Mouse (Mus musculus) cerebellum, postnatal 14 days (tissue): ENCODE data around the gene Hoxa5.
A peak's percentile ranks its signal among the peaks of the same experiment; 100 is the strongest.

Experiments used
- DNase-seq, 2 experiments: peaks; one replicate each; pipeline ENCODE4 v3.0.0; 2021; ENCODE audit warnings: mixed read lengths in 2 of 2

Gene Hoxa5

DNA sequence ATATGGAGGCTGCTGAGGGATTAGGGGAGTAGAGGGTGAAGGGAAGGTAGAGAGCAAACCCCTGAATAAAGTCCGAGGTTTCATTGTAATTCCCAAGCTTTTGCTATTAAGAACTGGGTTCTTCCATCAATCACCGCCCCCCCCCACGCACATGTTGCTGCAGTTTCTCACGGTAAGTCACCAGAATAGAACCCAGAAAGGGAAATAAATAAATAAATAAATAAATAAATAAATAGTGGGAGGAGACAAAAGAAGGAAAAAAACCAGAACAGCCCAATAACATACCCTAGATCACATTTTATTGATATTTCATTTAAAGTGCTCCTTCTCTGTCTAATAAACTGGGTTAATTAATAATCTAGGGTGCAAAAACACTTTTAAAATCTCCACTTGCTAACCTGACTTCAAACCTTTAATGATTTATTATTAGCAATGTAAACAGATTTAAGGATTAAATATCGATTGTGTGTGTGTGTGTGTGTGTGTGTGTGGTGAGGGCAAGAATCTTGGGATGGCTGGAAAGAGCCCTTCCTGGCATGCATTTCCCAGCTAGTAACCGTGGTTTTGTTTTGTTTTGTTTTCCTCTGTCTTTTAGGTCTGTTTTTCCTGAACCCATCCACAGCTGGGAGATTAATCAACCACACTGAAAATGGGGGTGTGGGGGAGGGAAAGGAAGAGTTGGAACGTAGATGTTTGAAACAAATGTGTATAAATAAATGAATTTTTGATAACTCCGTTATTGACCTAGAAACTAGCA is 42.9 kb downstream of the Hoxa5 start:
- peak in 1 of 2 experiments; percentile 41 for DNase-seq

DNA sequence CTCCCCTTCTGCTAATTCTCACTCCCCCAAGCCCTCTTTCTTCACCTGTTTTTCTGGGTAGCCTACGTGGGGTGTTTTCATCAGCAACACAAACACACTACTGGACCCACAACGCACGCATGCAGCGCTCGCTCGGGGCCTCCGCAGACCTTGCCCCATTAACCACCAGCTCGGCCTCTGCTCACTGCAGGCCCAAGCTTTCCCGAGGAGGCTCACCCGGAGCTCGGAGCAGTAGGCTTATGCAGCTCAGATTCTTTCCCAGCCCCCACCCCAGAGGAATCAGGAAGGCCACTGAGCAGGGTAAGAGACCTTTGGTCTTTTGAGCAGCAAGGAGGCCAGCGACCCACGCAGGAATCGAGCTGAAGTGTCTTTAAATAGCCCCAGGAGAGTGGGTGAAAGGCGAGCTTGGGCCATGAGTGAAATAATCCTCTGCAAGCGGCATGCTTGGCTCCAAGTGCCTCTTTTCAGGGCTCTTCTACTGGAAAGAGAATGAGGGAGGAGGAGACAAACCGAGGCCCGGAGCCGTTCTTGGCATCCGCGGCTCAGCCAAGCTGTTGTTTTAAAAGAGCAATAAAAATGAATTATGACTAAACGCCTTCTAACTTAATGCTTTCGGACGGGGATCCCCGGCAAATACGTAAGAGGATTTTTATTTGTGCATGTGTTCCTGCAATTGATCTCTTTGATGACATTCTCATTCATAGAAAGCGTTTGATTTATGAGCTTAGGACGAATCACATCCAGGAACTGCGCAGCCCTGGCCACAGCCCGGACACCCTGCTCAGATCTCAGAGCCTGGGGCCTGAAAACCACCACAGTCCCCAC is 43.7 kb downstream of the Hoxa5 start:
- peak in 1 of 2 experiments; percentile 30 for DNase-seq

DNA sequence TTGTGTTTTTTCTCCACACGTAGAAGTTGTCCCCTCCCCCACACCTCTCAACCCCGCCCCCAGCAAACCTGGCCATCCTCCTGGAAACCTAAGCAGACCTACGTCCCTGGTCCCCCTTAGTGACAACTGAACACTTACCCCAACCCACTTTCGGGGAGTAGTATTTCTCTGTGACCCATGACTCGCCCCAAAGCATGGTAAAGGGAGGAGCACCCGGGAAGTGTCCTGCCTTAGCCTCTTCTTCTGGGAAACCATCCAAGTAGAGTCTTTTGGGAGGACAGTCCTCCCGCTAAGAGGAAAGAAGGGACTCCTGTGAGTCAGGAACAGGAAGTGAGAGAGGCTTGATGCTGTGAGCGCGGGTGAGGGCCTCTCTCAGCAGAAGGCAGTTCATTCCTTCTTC is 44.4 kb downstream of the Hoxa5 start:
- DNase-seq, result no peak

DNA sequence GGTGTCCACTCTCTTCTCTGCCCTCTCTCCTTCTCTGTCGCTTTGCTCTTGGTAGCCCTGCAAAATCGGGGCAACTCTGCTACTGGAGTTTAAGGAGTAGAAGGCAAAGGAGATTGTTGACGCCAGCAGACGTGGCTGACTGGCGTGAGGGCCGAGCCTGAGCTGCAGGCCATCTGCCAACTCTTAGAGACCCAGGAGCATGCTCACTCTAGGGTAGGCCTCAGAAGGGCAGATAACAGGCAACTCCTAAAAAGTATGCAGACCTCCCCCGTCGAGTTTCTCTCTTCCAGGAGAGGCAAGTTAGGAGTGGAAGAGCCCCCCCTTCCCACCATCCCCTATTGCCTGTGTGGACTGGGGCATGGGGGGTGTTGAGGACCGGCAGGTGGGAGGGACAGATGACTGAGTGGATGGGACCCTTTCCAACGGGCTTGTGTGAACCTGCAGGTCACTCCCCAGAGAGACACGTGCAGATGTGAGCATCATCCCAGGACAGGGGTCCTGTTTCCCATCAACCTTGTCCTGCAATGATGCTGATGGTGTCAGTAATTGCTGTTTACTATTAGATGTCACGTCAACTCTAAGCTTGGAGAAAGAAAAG is 45.1 kb downstream of the Hoxa5 start:
- DNase-seq, result no peak

DNA sequence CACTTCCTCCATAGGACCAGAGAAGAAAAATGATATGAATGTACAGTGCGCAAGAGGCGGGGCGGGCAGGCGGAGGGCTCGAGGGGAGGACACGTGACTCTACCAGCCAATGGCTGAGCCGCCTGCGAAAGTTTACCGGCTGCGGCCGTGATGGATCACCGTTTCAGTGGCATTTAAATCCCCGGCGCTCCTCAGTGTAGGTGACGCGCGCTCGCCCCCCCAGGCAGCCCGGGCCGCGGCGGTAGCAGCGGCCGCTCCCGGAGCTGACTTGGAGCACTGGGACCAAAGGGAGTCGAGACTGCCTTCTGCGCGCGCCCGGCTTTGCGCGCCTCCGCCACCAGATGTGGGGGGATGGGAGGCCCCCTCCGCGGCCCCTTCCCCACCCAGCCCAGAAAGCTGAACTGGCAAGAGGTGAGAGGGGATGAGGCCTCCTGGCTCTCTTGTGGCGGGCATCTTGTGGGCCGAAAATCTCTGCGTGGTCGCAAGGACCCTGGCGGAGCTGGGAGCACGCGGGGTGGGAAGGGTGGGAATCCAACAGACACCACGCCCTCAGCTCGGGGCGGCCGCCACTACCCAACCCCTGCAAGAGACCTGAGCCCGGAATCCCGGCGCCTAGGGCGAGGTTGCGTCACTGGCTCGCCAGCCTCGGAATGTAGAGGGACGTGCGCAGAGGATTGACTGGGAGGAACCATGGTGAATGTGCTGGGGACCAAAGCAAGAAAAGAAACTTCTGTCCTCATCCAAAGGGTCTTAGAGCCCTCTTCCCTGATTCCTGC is 45.9 kb downstream of the Hoxa5 start, which contains the start of gene Hoxa1:
Gene Hoxa1 (minus strand): TSS at position 42 of the 776 bp plus-strand sequence.
- peak; percentile 50 to 51 for DNase-seq

DNA sequence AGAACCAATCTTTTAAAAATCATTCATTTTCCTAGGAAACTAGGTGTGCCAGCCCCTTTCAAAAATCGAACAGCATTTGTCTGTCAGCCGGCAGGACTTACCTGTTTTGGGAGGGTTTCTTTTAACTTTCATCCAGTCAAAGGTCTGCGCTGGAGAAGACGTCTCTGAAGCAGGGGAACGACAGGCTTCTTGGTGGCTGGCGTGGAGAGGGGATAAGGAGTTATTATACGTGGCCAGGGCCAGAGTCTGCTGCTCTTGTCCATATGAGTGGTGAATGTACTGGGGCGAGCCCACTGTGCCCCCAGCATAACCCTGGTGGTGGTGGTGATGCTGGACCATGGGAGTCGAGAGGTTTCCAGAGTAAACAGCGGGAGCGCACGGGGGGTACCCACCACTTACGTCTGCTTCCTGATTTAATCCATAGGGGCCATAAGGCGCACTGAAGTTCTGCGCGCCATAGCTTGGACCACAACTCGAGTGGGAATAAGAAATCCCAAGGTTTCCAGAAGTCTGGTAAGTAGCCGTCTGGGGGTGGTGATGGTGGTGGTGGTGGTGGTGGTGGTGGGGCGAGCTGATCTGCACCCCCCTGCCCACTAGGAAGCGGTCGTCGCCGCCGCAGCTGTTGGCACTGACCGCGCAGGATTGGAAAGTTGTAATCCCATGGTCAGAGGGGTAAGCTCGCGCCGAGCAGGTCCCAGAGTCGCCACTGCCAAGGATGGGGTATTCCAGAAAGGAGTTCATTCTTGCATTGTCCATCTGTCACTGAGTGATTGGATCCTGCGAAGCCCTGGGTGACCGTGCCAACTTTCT is 46.7 kb downstream of the Hoxa5 start:
- DNase-seq, result peak in 1 of 2 experiments; percentile 3

DNA sequence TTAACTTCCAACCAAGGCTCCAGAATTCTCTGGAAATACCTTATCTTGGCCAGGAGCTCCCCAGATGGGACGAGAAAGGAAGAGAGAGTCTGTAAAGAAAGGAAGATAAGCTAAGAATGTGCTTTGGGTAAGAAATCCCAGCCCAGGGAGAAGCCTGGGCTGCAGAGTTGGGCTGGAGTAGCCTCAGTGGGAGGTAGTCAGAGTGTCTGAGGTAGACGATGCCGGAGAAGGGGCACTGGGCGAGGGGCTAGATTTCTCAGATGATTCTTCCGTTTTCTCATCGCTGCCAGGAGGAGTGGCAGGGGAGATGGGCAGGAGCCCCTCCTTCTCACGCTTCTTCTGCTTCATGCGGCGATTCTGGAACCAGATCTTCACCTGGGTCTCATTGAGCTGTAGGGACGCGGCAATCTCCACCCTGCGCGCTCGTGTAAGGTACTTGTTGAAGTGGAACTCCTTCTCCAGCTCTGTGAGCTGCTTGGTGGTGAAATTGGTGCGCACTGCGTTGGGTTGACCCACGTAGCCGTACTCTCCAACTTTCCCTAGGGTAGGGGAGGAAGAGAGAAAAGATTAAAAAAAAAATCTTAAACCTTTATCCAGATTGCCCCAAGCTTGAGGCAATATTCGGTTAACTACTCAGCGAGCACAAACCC is 47.7 kb downstream of the Hoxa5 start:
- DNase-seq, result peak in 1 of 2 experiments; percentile 3

DNA sequence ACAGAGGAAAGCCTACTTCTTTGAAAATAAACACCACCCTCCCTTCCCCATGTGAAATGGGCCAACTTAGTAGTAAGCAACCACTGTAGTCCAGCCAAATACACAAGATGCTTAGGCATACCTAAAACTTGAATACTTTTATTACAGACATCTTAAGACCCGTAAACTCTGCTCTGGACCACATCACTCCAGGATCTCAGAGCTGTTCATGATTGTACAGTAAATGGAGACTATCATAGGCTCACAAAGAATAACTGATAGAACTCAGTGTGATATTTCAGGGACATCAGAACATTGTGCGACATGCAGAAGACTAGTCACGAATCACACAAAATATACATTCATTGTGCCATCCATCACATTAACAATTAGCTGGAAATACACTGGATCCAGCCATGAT is 48.9 kb downstream of the Hoxa5 start:
- DNase-seq, result no peak

DNA sequence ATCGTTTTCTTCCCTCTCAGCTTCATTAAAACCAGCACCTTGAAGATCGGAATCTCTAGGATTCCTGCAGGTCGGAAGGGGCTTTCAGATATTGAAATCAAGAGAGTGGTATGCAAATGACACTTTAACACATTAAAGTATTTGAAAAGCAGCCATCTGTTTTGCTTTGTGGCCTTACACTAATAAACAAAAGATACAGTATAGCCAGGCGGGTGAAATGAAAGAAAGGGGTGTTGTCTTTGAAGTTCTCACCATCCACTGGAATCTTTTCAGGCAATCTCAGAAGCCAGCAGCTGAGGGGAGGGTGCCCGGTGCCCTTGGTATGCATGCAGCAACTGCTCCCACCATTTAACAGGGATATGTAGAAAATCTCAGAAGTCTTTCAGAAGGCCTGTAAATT is 50.3 kb downstream of the Hoxa5 start:
- peak in 1 of 2 experiments; percentile 21 for DNase-seq

DNA sequence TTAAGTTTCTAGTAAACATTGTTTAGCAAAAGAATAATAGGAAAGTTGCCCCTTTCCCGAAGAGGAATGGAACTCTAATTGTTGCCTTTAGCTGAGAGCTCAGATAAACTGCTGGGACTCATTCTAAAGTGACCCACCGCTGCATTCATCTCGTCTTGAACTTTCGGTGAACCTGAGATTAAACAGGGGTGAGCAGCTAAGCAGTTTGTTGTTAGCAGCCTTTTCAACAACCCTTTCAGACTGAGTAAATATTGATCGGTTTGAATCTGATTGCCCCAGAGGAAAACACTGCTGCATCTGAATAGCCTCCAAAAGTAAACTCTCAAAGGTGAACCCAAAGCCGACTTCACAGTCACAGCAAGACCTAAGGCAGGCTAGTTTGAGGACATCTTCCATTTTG is 51.1 kb downstream of the Hoxa5 start:
- peak in 1 of 2 experiments; percentile 20 for DNase-seq

DNA sequence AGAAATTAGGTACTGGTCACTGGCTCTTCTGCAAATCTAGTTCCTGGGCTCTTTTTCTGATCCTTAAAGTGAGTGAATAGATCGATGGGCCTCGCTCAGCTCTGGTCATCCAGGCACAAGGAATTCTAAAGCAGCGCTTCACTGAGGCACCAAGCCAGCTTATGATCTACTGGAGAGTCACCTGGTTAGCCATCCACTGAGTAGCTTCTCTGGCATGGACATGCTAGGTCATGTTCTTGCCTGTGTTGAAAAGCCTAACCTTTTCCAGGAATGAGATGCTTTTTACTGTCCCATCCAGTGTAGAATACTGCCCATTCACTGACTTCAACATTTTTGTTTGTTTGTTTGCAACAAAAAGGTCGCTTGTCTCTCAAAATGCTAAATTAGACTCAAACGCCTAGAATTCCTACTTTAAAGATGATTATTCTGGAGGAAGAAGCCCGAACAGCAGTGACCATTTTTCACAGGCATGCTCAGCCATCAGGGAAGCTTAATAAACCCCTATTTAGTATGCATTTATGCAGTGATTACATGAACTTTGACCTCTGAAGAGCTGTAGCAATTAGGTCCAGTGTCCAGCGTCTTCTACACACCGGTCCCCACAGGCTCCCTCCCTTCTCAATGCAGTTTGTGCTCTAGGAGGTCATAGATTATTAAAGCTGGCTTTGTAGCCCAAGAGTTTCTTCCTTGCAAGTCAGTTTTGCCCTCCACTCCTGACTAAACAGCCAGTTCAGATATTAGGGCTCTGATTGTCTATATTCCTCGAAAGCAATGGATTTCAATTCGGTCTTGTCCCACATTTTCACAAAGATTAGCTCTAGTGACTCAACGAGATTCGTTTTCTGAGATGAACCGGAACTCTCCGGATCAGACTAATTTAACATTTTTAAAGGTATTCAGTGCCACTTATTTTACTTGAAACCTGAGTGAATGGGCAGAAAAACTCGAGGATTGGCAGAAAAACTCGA is 51.9 kb downstream of the Hoxa5 start:
- no peak for DNase-seq
